Mouse (Mus musculus): ENCODE measurements at regions not wholly inside any gene's neighbourhood (a gene's known extent, or its start where the extent isn't known, plus 50 kb on each side); places are given as distances from the start of the nearest gene placed in this dataset.

- no peak for DNase-seq (ENCODE audit: low read depth, low spot score)
These were observed 162.4 kb downstream of the Sim1 start for GRCm38 (mm10) chr10:51056950-51057349.

DNA sequence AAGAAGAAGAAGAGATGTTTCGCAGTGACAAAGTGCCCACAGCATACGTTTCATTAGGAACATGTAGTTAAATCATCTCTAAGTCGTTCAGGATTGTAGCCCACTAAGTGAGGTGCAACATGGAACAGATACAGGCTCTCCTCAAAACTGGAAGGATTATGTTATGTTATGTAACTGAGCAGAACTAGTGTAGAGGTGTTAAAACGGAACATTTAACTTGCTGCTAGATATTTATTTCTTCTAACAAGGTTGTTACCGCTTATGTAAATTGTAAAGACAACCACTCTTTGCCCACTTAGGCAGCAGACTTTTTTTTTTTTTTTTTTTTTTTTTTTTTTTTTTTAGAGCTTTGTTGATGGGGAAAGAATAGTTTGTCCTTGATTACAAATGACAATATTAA, 163.8 kb downstream of the Sim1 start:
- no peak for DNase-seq (ENCODE audit: low read depth, low spot score)

GRCm38 (mm10) chr10:51101590-51101989, 207.0 kb downstream of the Sim1 start:
- DNase-seq (ENCODE audit: low read depth, low spot score), result no peak

GRCm38 (mm10) chr10:51151833-51152232, 257.3 kb downstream of the Sim1 start:
- DNase-seq (ENCODE audit: low read depth, low spot score), result no peak

DNA sequence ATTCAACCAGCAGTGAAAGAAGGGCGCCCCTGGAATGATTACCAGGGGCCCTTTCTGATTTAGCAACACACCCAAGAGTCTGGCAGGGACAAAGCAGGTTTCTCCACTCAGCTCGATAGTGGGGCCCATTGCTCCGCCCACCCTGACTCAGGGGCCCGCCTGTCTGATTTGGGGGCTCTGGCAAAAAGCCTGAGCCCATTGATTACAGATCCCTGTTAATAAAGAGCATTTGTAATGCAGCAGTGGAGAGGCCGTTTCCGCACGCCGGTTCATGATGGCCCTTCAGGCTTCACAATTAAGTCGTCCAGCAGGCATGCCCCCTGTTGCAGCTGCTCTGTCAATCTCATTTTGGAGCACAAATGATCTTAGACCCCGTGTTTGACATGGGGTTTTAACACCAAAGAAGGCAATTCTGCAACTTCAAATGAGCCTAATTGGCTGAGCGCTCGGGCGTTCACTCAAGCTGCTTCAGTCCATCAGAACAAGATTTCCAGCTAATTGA, 259.0 kb downstream of the Sim1 start:
- no peak for DNase-seq (ENCODE audit: low read depth, low spot score)

- DNase-seq (ENCODE audit: low read depth, low spot score), result no peak
These were observed 259.5 kb downstream of the Sim1 start for GRCm38 (mm10) chr10:51154016-51154415.

GRCm38 (mm10) chr10:51154743-51155142, 260.2 kb downstream of the Sim1 start:
- no peak for DNase-seq (ENCODE audit: low read depth, low spot score)

GRCm38 (mm10) chr10:51173619-51174018, 279.1 kb downstream of the Sim1 start:
- DNase-seq (ENCODE audit: low read depth, low spot score), result no peak

- DNase-seq (ENCODE audit: low read depth, low spot score), result no peak
These were observed 281.5 kb downstream of the Sim1 start for GRCm38 (mm10) chr10:51175993-51176577.

- DNase-seq (ENCODE audit: low read depth, low spot score), result no peak
These were observed 282.1 kb downstream of the Sim1 start for GRCm38 (mm10) chr10:51176692-51177091.

DNA sequence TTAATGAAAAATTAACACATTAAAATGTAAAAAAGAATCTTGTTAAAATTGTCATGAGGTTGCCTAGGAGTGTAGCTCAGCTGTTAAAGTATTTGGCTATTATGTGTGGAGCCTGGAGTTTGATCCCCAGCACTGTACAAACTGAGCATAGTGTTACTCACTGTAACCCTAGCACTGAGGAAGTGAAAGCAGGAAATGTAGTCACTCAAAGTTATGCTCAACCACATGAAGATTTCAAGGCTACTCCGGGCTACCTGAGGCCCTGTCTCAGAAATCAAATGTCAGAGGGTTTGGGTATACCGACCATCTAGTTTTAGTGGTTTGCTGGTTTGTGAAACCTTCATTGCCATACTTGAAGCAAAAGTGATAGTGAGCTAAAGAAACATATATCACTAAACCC, 287.2 kb downstream of the Sim1 start:
- DNase-seq (ENCODE audit: low read depth, low spot score), result no peak

DNA sequence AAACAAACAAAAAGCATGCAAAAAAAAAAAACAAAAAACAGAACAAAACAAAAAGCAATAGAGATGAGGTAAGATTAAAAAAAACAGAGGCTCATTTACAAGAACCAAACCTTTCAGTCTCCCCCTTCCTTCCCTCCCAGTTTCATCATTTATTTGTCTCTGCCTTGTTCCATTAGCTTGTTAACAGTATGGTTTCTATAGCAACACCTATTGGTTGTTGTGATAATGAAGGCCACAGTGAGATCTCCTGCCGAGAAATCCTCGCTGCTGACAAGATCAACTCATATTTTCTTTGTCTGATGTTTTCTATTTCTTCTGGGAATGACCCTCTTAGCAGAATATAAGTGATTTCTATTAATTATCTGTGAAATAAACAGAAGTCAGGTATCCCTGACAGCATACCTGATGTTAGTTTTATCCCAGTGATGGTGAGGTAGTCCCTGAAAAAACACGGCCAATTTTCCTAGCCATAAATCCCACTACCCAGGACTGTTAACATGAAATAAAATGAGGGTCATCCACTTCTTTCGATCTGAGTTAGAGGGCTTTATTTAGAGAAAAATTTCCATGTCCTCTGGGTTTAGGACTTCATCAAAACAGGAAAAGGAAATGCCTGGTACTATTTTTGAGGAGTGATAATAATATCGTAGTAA, 288.9 kb upstream of the Gm49339 start:
- DNase-seq (ENCODE audit: low read depth, low spot score), result no peak

DNA sequence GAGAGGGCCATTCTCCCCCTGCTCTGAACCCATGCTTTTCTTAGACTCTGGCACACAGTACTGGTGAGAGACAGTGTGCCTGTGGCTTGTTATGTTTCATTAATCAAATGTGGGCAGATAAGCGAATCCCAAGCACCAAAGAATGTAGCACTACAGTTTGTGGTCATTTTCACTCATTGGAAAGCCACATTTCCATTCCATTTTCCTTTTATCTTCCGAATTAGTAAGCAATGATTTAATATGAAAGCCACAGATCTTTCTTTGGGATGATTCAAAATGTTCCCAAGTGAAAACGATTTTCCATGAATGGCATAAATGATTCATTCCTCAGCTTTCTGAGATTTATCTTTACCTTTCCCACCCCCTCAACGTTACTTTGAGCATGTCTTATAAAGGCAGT, 260.9 kb upstream of the Gm49339 start:
- no peak for DNase-seq (ENCODE audit: low read depth, low spot score)

DNA sequence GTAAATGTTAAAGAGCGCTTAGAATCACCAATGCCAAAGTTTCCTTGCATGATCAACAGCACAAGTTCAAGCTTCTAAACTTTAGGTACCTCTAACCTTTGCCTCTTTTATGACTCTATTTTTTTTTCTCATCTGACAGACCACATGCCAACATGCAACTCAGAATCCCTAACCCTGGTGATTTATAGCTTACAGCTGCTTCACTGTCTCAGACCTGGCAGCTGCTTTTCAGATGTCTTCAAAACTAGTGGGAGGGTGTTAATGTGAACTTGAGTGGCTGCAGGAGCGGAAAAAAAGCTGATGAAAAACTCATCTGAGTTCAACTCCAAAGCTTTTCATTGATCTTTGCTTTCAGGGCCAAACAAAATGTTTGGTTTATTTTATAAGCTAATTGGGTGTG, 246.8 kb upstream of the Gm49339 start:
- no peak for DNase-seq (ENCODE audit: low read depth, low spot score)

DNA sequence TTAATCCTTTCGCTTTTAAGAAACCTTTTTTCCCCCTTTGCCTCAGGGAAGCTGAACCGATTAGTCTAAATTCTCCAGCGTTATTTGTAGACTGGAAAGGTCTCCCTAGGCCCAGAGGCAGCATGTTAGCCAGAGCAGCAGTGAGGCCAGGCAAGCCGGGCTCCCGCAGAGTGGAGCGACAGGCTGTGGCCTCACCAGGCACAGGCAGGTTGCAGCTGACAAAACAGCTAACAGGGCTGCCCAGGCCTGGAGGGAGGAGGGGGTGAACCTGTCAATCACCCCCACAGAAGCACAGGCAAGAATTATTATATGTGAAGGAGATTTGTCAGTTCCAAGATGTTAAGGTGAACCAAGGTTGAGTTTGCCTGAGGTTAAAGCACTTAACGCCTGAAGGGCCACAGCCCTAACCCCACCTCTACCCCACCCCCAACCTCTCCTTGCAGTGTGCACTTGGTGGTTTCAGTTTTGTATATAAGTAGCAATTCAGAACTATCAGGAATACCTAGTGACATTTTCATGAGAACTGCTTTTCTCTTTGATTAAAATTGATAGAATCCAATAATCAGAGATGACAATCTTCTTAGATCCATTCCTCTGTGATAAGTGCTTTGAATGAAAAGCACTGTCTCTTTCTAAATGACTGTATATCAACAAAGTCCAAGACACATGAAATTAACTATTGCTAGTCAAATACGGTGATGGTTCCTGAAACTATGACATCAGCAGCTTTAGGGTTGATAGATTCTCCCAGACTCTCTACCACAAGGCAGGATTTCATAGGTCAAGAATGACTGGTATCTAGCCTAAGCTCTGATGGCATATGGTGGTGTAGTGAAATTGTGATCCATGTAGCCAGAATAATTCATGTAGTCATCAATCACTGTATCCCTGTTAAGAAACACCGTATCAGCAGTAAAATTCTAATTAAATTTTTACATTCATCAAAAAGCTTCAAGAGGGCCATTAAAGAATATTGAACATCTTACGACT, 244.5 kb upstream of the Gm49339 start:
- peak; percentile 9 for DNase-seq (ENCODE audit: low read depth, low spot score)

- DNase-seq (ENCODE audit: low read depth, low spot score), result peak; percentile 67
These were observed 242.3 kb upstream of the Gm49339 start for GRCm38 (mm10) chr10:51238103-51238502.

GRCm38 (mm10) chr10:51253439-51253838, 227.0 kb upstream of the Gm49339 start:
- DNase-seq (ENCODE audit: low read depth, low spot score), result peak; percentile 40

GRCm38 (mm10) chr10:51257587-51258049, 222.8 kb upstream of the Gm49339 start:
- peak; percentile 23 for DNase-seq (ENCODE audit: low read depth, low spot score)

DNA sequence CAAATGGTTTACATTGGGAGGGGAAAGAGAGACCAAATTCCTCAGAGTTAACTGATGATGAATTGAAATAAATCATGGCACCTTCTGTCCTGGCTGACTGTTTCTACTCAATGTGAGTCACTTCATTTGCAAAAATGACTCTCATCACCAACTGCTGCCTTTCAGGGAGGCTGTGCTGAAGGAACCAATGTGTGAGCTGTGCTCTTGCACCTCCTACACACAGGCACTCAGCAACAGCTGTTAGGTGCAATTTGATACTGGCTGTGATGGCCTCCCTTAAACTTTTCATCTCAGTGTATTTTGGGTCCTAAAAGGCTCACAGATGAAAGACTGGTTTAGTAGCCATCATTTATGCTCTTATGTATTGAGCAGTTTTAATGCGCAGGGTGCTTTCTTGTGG, 209.0 kb upstream of the Gm49339 start:
- DNase-seq (ENCODE audit: low read depth, low spot score), result no peak

- DNase-seq (ENCODE audit: low read depth, low spot score), result no peak
These were observed 202.2 kb upstream of the Gm49339 start for GRCm38 (mm10) chr10:51278195-51278594.

DNA sequence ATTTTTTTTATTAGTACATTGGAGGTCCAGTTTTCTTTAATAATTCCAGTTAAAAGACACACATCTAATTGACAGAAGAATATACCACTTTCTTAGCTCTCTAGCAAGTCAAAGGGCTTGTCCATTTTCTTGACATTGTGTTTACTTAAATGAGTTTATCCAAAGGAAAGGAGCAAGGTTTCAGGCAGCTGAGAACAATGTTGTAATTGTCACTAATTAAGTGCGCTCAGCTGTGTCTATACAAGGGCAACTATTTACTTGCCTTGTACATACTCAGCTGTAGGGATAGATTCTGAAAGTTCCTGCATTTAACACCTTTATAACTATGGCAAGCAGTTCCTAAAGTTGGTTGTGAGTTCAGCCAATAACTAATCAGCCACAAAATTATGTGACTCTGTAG, 198.0 kb upstream of the Gm49339 start:
- DNase-seq (ENCODE audit: low read depth, low spot score), result no peak

DNA sequence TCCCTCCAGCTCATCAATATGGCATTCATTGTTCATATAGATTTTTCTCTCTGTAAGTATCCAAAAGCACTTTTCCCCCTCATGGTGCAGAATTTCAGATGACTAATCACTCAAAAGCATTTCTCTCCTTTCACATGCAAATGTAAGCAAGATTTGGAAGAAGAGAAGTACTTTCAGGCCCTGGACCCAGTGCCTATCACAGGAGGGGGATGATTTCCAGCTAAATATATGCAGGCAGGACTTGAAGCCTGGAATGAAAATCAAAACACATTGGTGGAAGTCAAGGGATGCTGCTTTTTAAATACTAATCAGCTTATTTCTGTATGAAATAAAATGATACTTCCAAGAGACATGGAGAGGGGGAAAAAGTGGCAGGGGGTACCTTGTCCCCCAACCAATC, 195.9 kb upstream of the Gm49339 start:
- no peak for DNase-seq (ENCODE audit: low read depth, low spot score)
